Mouse (Mus musculus) inflammation-experienced regulatory T-cells, adult 16 weeks (primary cell): ENCODE data around the gene Gpbar1. TPM values are rescaled to one million over a fixed set of nuclear protein-coding genes. Genes with fewer than 3 reads are reported as not detected.

Source experiments
- polyA plus RNA-seq: library from polyadenylated mRNA; unstranded; fragments of 100-300 nt; shearing (Covaris generic); gene quantifications from one replicate; pipeline ENCODE4 v1.2.1, GENCODE M21; 2017

Gpbar1 gene
- polyA plus RNA-seq = 0.37 TPM

GRCm38 (mm10) chr1:74278538-74278937, at the start of gene Gpbar1:
Gene Gpbar1 (plus strand): TSS chr1:74278550.

GRCm38 (mm10) chr1:74235938-74236589, 42.3 kb upstream of the Gpbar1 start, which contains the start of gene Arpc2:
Gene Arpc2 (plus strand): TSS chr1:74236084.

GRCm38 (mm10) chr1:74284543-74285160, 6.3 kb downstream of the Gpbar1 start, which contains the start of the genes Aamp and Pnkd:
Gene Aamp (minus strand): TSS chr1:74284738.
Gene Pnkd (plus strand): TSS chr1:74284930.

GRCm38 (mm10) chr1:74305522-74305921, 27.2 kb downstream of the Gpbar1 start, which contains the start of gene Tmbim1:
Gene Tmbim1 (minus strand): TSS chr1:74305622.

Other genes with a start within 250 kb of the Gpbar1 start
- 46.6 TPM for gene Tns1, start 154.1 kb upstream of the Gpbar1 start, polyA plus RNA-seq
- not detected for gene Rufy4, start 153.0 kb upstream of the Gpbar1 start, polyA plus RNA-seq
- not detected for gene Cxcr2, start 124.6 kb upstream of the Gpbar1 start, polyA plus RNA-seq
- not detected for gene Cxcr1, start 83.9 kb upstream of the Gpbar1 start, polyA plus RNA-seq
- 1,008 TPM for gene Arpc2, start 42.5 kb upstream of the Gpbar1 start, polyA plus RNA-seq
- 276 TPM for gene Aamp, start 6.2 kb downstream of the Gpbar1 start, polyA plus RNA-seq
- gene Pnkd, start 6.4 kb downstream of the Gpbar1 start, polyA plus RNA-seq = 91.4 TPM
- 35.4 TPM for gene Tmbim1, start 27.1 kb downstream of the Gpbar1 start, polyA plus RNA-seq
- not detected for gene Catip, start 83.6 kb downstream of the Gpbar1 start, polyA plus RNA-seq
- gene Slc11a1, start 96.6 kb downstream of the Gpbar1 start, polyA plus RNA-seq = 5.1 TPM
- 6.2 TPM for gene Ctdsp1, start 113.0 kb downstream of the Gpbar1 start, polyA plus RNA-seq
- gene Vil1, start 130.8 kb downstream of the Gpbar1 start, polyA plus RNA-seq = 0.22 TPM
- gene Cnot9, start 227.5 kb downstream of the Gpbar1 start, polyA plus RNA-seq = 38.5 TPM